Mouse (Mus musculus) heart, embryonic 15.5 days (tissue): ENCODE measurements around the gene Socs7. TPM values are rescaled to one million over a fixed set of nuclear protein-coding genes. Genes with fewer than 3 reads are reported as not detected.

ENCODE experiments used
- ATAC-seq: fragments of 200-750 bp; cut with Nextera tagmentation; replicated peaks from 2 replicates; pipeline ENCODE4 v1.8.0; 2017; ENCODE audit warnings: low read depth, moderate TSS enrichment; ENCODE audit not compliant: insufficient number of reproducible peaks, insufficient read depth, low FRiP score
- H3K27ac ChIP-seq: fragments of 300-500 bp; sonication (generic); 2 replicates; pipeline ENCODE4 v1.5.1; 2015; ENCODE audit warnings: mild to moderate bottlenecking, inconsistent platforms
- H3K27me3 ChIP-seq: fragments of 300-500 bp; sonication (generic); 2 replicates; pipeline ENCODE4 v1.6.1; 2015; ENCODE audit warnings: inconsistent platforms
- H3K36me3 ChIP-seq: fragments of 300-500 bp; sonication (generic); 2 replicates; pipeline ENCODE4 v1.6.1; 2015; ENCODE audit warnings: mild to moderate bottlenecking, inconsistent platforms
- H3K4me1 ChIP-seq: fragments of 300-500 bp; sonication (generic); replicated peaks from 2 replicates; pipeline ENCODE4 v1.6.1; 2015; ENCODE audit warnings: inconsistent platforms
- H3K4me2 ChIP-seq: fragments of 300-500 bp; sonication (generic); 2 replicates; pipeline ENCODE4 v1.6.1; 2015; ENCODE audit warnings: inconsistent platforms, mild to moderate bottlenecking, moderate library complexity
- H3K4me3 ChIP-seq: fragments of 300-500 bp; sonication (generic); 2 replicates; pipeline ENCODE4 v1.5.1; 2015; ENCODE audit warnings: mild to moderate bottlenecking, inconsistent platforms
- H3K9ac ChIP-seq: fragments of 300-500 bp; sonication (generic); 2 replicates; pipeline ENCODE4 v1.6.1; 2015; ENCODE audit warnings: mild to moderate bottlenecking, inconsistent platforms
- H3K9me3 ChIP-seq: fragments of 300-500 bp; sonication (generic); replicated peaks from 2 replicates; pipeline ENCODE4 v1.6.1; 2016; ENCODE audit warnings: inconsistent platforms
- WGBS: fragments of 180-500 bp; shearing (Covaris S2); methylation state at CpG from one replicate; pipeline ENCODE4 v1.1.7; 2015; ENCODE audit warnings: mixed read lengths; 5-methylcytosine and 5-hydroxymethylcytosine counted together
- polyA plus RNA-seq: library from polyadenylated mRNA; unstranded; fragments of >200 nt; fragmentation: Nextera tagmentation; extraction: Ambion mirVana; gene quantifications from 2 replicates; pipeline ENCODE4 v1.2.1, GENCODE M21; 2015

Socs7 gene
- polyA plus RNA-seq, 1 experiment from 2014 or later, result 3.0 TPM

GRCm38 (mm10) chr11:97394146-97394545, 31.8 kb downstream of the Socs7 start:
- Histone ChIP-seq H3K4me1 (peaks cover 13% of the 10 kb centered on the region), H3K27me3 (no peaks in the 10 kb centered on the region), H3K9ac (no peak overlapping the region), H3K9me3 (no peaks in the 10 kb centered on the region), H3K27ac (no peak overlapping the region), H3K4me2 (no peak overlapping the region), H3K4me3 (no peak overlapping the region), H3K36me3 (peaks cover 46% of the 10 kb centered on the region)
- WGBS, result 56% methylated on average over 11 of the region's 11 CpGs
- ATAC-seq, result no peak

- H3K4me2 ChIP-seq, result no peak overlapping the region
- no peak for ATAC-seq
- H3K27ac ChIP-seq, result no peak overlapping the region
- WGBS, result 68% methylated on average over 2 of the region's 2 CpGs
- peaks cover 12% of the 10 kb centered on the region; the same call in 1 of the 2 replicates for H3K36me3 ChIP-seq
- H3K9me3 ChIP-seq, result no peaks in the 10 kb centered on the region
- no peak overlapping the region for H3K9ac ChIP-seq
- H3K4me3 ChIP-seq, result no peak overlapping the region
- peaks cover 27% of the 10 kb centered on the region for H3K4me1 ChIP-seq
- 0 out of 2 replicates have a peak, but pooled peaks cover 2% of the 10 kb centered on the region for H3K27me3 ChIP-seq
Measured at GRCm38 (mm10) chr11:97398506-97398905, 36.2 kb downstream of the Socs7 start.

GRCm38 (mm10) chr11:97399958-97400710, 37.8 kb downstream of the Socs7 start:
- Histone ChIP-seq H3K27ac (no peak overlapping the region), H3K4me2 (peak overlapping the region; percentile 86), H3K9ac (peak overlapping the region; percentile 38; the same call in 1 of the 2 replicates), H3K4me3 (peak overlapping the region; percentile 47), H3K4me1 (peaks cover 37% of the 10 kb centered on the region), H3K36me3 (peaks cover 8% of the 10 kb centered on the region; the same call in 1 of the 2 replicates), H3K27me3 (0 out of 2 replicates have a peak, but pooled peaks cover 2% of the 10 kb centered on the region), H3K9me3 (no peaks in the 10 kb centered on the region)
- 5% methylated on average over 23 of the region's 23 CpGs for WGBS
- ATAC-seq, result peak; percentile 57

- Histone ChIP-seq H3K4me2 (0 out of 2 replicates have a peak overlapping the region, but pooled peaks have one; percentile 86), H3K9ac (no peak overlapping the region), H3K36me3 (0 out of 2 replicates have a peak, but pooled peaks cover 3% of the 10 kb centered on the region), H3K9me3 (no peaks in the 10 kb centered on the region), H3K4me3 (no peak overlapping the region), H3K27me3 (0 out of 2 replicates have a peak, but pooled peaks cover 2% of the 10 kb centered on the region), H3K4me1 (peaks cover 46% of the 10 kb centered on the region), H3K27ac (peak overlapping the region; percentile 21; the same call in 1 of the 2 replicates)
- no peak for ATAC-seq
- 14% methylated on average over 6 of the region's 6 CpGs for WGBS
Measured at GRCm38 (mm10) chr11:97401082-97401481, 38.7 kb downstream of the Socs7 start.

GRCm38 (mm10) chr11:97401686-97402435, 39.5 kb downstream of the Socs7 start:
- Histone ChIP-seq H3K27me3 (0 out of 2 replicates have a peak, but pooled peaks cover 2% of the 10 kb centered on the region), H3K27ac (peak overlapping the region; percentile 21; the same call in 1 of the 2 replicates), H3K9ac (no peak overlapping the region), H3K36me3 (no peaks in the 10 kb centered on the region), H3K4me3 (no peak overlapping the region), H3K9me3 (no peaks in the 10 kb centered on the region), H3K4me2 (no peak overlapping the region), H3K4me1 (peaks cover 54% of the 10 kb centered on the region)
- ATAC-seq, result no peak
- 58% methylated on average over 3 of the region's 3 CpGs for WGBS

- ATAC-seq, result no peak
- WGBS, result 33% methylated on average over 2 of the region's 2 CpGs
- H3K27ac ChIP-seq, result no peak overlapping the region
- H3K36me3 ChIP-seq, result no peaks in the 10 kb centered on the region
- H3K9me3 ChIP-seq, result no peaks in the 10 kb centered on the region
- no peak overlapping the region for H3K4me3 ChIP-seq
- 0 out of 2 replicates have a peak, but pooled peaks cover 2% of the 10 kb centered on the region for H3K27me3 ChIP-seq
- no peak overlapping the region for H3K4me2 ChIP-seq
- H3K4me1 ChIP-seq, result peaks cover 63% of the 10 kb centered on the region
- H3K9ac ChIP-seq, result no peak overlapping the region
Measured at GRCm38 (mm10) chr11:97402746-97403145, 40.4 kb downstream of the Socs7 start.

- Histone ChIP-seq H3K9me3 (no peaks in the 10 kb centered on the region), H3K27me3 (0 out of 2 replicates have a peak, but pooled peaks cover 2% of the 10 kb centered on the region), H3K9ac (no peak overlapping the region), H3K4me1 (peaks cover 67% of the 10 kb centered on the region), H3K36me3 (no peaks in the 10 kb centered on the region), H3K4me3 (peak overlapping the region; percentile 61), H3K27ac (no peak overlapping the region), H3K4me2 (peak overlapping the region; percentile 99)
- ATAC-seq, result no peak
- 47% methylated on average over 8 of the region's 8 CpGs for WGBS
Measured at GRCm38 (mm10) chr11:97403614-97404183, 41.3 kb downstream of the Socs7 start.

GRCm38 (mm10) chr11:97404184-97404760, 41.9 kb downstream of the Socs7 start:
- Histone ChIP-seq H3K27me3 (0 out of 2 replicates have a peak, but pooled peaks cover 2% of the 10 kb centered on the region), H3K4me3 (peak overlapping the region; percentile 61), H3K36me3 (no peaks in the 10 kb centered on the region), H3K27ac (no peak overlapping the region), H3K9ac (peak overlapping the region; percentile 56), H3K4me1 (peaks cover 67% of the 10 kb centered on the region), H3K9me3 (no peaks in the 10 kb centered on the region), H3K4me2 (peak overlapping the region; percentile 99)
- peak; percentile 41 for ATAC-seq
- WGBS, result under 1% methylated on average over 61 of the region's 61 CpGs

- Histone ChIP-seq H3K4me2 (peak overlapping the region; percentile 99), H3K27ac (no peak overlapping the region), H3K9me3 (no peaks in the 10 kb centered on the region), H3K27me3 (0 out of 2 replicates have a peak, but pooled peaks cover 2% of the 10 kb centered on the region), H3K9ac (peak overlapping the region; percentile 56), H3K36me3 (no peaks in the 10 kb centered on the region), H3K4me3 (peak overlapping the region; percentile 61), H3K4me1 (peaks cover 67% of the 10 kb centered on the region)
- WGBS, result 4% methylated on average over 11 of the region's 11 CpGs
- ATAC-seq, result no peak
Measured at GRCm38 (mm10) chr11:97404761-97405190, 42.4 kb downstream of the Socs7 start.

- Histone ChIP-seq H3K4me1 (peaks cover 54% of the 10 kb centered on the region), H3K4me2 (peak overlapping the region; percentile 99), H3K9ac (0 out of 2 replicates have a peak overlapping the region, but pooled peaks have one; percentile 9), H3K27me3 (0 out of 2 replicates have a peak, but pooled peaks cover 2% of the 10 kb centered on the region), H3K9me3 (no peaks in the 10 kb centered on the region), H3K4me3 (peak overlapping the region; percentile 4; the same call in 1 of the 2 replicates), H3K27ac (peak overlapping the region; percentile 85), H3K36me3 (no peaks in the 10 kb centered on the region)
- peak; percentile 32 for ATAC-seq
- 29% methylated on average over 10 of the region's 10 CpGs for WGBS
Measured at GRCm38 (mm10) chr11:97406094-97406951, 44.0 kb downstream of the Socs7 start.
